Mouse (Mus musculus) lung, adult 10 weeks (tissue): ENCODE data around the gene Vmn2r15. TPM values are rescaled to one million over a fixed set of nuclear protein-coding genes. Genes with fewer than 3 reads are reported as not detected.

Experiments used
- polyA plus RNA-seq: library from polyadenylated mRNA; stranded (reverse); fragments of 350-450 nt; fragmentation: Illumina TruSeq; extraction: RNeasy Lipid Tissue Mini Kit (QIAGEN cat#74804); gene quantifications from one replicate; pipeline ENCODE4 v1.2.3, GENCODE M21; 2014; ENCODE audit warnings: low read depth, low replicate concordance; ENCODE audit not compliant: insufficient read depth

The Vmn2r15 gene
- not detected for polyA plus RNA-seq

DNA sequence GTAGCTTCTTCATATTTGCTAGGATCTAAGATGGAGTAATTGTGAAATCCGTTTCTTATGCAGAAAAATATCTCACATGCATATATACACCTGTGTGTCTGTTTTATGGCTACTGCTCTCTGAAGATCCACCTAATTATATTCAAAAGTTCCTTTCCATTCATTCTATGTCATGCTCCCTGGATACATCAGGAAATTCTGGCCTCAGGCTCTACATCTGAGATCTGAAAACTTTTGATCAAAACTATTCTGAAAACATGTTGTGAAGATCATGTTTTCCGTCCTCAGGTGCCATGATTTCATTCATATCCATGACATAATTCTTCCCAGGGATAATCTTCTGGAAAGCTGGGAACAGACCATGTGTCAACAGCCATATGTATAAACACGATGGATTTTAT, at the start of gene Vmn2r15:
Gene Vmn2r15, minus strand, starts transcription at position 101 of the 400 bp plus-strand sequence.

DNA sequence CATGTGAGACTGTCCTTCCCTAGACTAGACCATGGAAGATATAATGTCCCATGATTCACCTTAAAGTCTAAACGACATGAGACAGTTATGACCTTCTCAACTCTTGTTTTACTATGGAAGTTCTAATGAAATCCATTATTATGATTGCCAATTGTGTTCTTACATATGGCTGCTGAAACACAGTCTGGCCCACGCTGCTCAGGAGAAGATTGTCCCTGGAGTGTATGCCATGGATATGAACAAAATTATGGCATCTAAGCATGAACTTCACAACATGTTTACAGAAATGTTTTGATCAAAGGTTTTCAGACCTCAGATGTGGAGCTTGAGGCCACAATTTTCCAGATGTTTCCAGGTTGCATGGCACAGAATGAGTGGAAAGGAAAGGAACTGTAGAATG, 32.4 kb upstream of the Vmn2r15 start, which contains the start of gene Vmn2r16:
Gene Vmn2r16, plus strand, starts transcription at position 301 of the 400 bp plus-strand sequence.

Other genes starting within 250 kb of the Vmn2r15 start
- gene Vmn2r11, start 238.1 kb downstream of the Vmn2r15 start, polyA plus RNA-seq = not detected
- not detected for gene Vmn2r12, start 199.7 kb downstream of the Vmn2r15 start, polyA plus RNA-seq
- not detected for gene Vmn2r13, start 105.4 kb downstream of the Vmn2r15 start, polyA plus RNA-seq
- not detected for gene Vmn2r14, start 72.9 kb downstream of the Vmn2r15 start, polyA plus RNA-seq
- gene Vmn2r16, start 32.5 kb upstream of the Vmn2r15 start, polyA plus RNA-seq = not detected
- not detected for gene Vmn2r17, start 122.0 kb upstream of the Vmn2r15 start, polyA plus RNA-seq